Mouse (Mus musculus): ENCODE measurements around the gene Ajap1. TPM values are rescaled to one million over a fixed set of nuclear protein-coding genes. Genes with fewer than 3 reads are reported as not detected.

The Ajap1 gene
- total and polyA plus RNA-seq, 3 experiments: not detected

DNA sequence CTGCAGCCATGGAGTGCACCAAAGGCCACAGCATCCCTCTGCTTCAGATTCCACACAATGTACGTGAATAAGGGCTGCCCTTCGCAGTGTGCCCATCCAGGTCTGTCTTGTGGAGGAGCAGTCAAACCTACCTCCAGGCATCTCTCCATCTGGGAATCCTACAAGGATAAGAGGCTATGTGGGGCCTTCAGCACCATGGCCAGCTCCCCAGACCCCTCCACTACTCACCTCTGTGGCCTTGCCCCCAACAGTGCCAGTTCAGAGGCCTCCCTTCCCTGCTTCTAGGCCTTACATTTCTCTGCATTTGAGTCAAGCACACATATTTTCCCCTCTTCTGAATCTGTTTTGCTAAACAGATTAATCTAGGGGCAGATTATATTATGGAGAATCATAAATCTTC lies 52.6 kb downstream of the Ajap1 start:
- Histone ChIP-seq H3K4me3 (ENCODE audit: control insufficient read depth in 1 of 2, insufficient read depth in 1 of 2, low read depth in 2 of 2, low read length in 2 of 2) (no peak overlapping the region), H3K27ac (ENCODE audit: control insufficient read depth, low read depth, low read length) (no peak overlapping the region), H3K9ac (ENCODE audit: control insufficient read depth, low read depth, low read length, poor library complexity, severe bottlenecking) (no peak overlapping the region), H3K36me3 (ENCODE audit: control insufficient read depth in 1 of 2, insufficient read depth in 2 of 2, low read length in 2 of 2) (no peaks in the 10 kb centered on the region), H3K4me1 (ENCODE audit: control insufficient read depth in 1 of 2, insufficient read depth in 2 of 2, low read length in 2 of 2) (no peaks in the 10 kb centered on the region), H3K9me3 (replicated peaks; ENCODE audit: insufficient read depth, low read length) (no peaks in the 10 kb centered on the region), H3K79me2 (ENCODE audit: control insufficient read depth, insufficient read depth, low read length, poor library complexity) (no peaks in the 10 kb centered on the region), H3K27me3 (ENCODE audit: control insufficient read depth in 1 of 2, insufficient read depth in 2 of 2, low read length in 2 of 2) (no peaks in the 10 kb centered on the region)
- no peak for DNase-seq (ENCODE audit: low read depth, low spot score)
- no peak for TF ChIP-seq USF2 (IDR thresholded peaks at IDR 0.05; ENCODE audit: borderline replicate concordance in 1 of 2, insufficient read depth in 1 of 2, low read depth in 1 of 2, low read length in 2 of 2)
- no peak for TF ChIP-seq CHD2 (IDR thresholded peaks at IDR 0.05; ENCODE audit: low read length)
- TF ChIP-seq NRF1 (IDR thresholded peaks at IDR 0.05; ENCODE audit: insufficient read depth, low read depth, low read length, poor library complexity, severe bottlenecking): no peak
- no peak for TF ChIP-seq NELFE (IDR thresholded peaks at IDR 0.05; ENCODE audit: low read depth, low read length)
- TF ChIP-seq JUND (IDR thresholded peaks at IDR 0.05; ENCODE audit: low read depth, low read length): no peak
- no peak for TF ChIP-seq SMC3 (IDR thresholded peaks at IDR 0.05; ENCODE audit: low read depth, low read length)
- TF ChIP-seq RCOR1 (IDR thresholded peaks at IDR 0.05; ENCODE audit: low read depth, low read length): no peak
- no peak for TF ChIP-seq MEF2A (IDR thresholded peaks at IDR 0.05; ENCODE audit: extremely low read depth, insufficient replicate concordance, low read depth, low read length, poor library complexity, severe bottlenecking)

DNA sequence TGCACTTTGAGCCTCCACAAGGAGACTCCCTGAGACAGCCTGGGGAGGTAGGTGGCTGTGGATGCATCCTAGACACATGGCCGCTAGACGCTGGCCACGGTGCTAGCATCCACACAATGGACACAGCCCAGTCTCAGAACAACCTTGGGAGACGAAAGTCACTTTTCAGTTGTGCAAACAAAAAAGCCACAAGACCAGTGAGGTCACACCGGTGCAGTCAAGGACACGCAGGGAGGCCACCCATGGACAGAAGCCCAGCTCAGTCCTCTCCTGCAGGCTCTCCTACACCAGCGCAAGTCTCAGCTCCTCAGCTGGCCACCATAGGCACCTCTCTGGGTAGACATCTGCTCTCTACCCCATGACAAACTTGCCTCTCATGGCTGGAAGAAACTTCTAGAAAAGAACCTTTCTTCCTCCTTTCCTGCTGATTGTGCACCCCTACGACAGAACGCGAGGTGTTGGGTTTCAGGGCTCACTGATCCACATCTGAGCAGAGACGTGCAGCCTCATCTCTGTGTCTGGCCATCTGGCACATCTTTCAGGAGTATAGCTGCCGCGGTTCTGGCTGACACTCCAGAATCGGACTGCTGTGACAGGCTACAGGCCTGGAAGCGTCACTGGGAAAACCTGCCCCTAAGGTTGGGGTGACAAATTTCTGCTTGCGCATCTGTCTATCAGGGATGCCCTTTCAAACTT lies 56.5 kb downstream of the Ajap1 start:
- no peak overlapping the region for H3K4me3 ChIP-seq (ENCODE audit: control insufficient read depth in 1 of 2, insufficient read depth in 1 of 2, low read depth in 2 of 2, low read length in 2 of 2)
- no peaks in the 10 kb centered on the region for H3K9me3 ChIP-seq (replicated peaks; ENCODE audit: insufficient read depth, low read length)
- no peak for DNase-seq (ENCODE audit: low read depth, low spot score)
- no peak overlapping the region for H3K27ac ChIP-seq (ENCODE audit: control insufficient read depth, low read depth, low read length)
- H3K36me3 ChIP-seq (ENCODE audit: control insufficient read depth in 1 of 2, insufficient read depth in 2 of 2, low read length in 2 of 2): no peaks in the 10 kb centered on the region
- H3K27me3 ChIP-seq (ENCODE audit: control insufficient read depth in 1 of 2, insufficient read depth in 2 of 2, low read length in 2 of 2): no peaks in the 10 kb centered on the region
- no peaks in the 10 kb centered on the region for H3K4me1 ChIP-seq (ENCODE audit: control insufficient read depth in 1 of 2, insufficient read depth in 2 of 2, low read length in 2 of 2)
- no peak for TF ChIP-seq TCF12 (IDR thresholded peaks at IDR 0.05; ENCODE audit: low read depth, low read length)
- no peak for TF ChIP-seq NRF1 (IDR thresholded peaks at IDR 0.05; ENCODE audit: insufficient read depth, low read depth, low read length, poor library complexity, severe bottlenecking)
- no peak for TF ChIP-seq CTCF (IDR thresholded peaks at IDR 0.05 in 2 of 3, conservative IDR thresholded peaks at IDR 0.05 in 1 of 3; ENCODE audit: control insufficient read depth in 1 of 3, insufficient read depth in 1 of 3, low read depth in 2 of 3, low read length in 3 of 3, poor library complexity in 1 of 3, severe bottlenecking in 1 of 3)
- TF ChIP-seq JUND (IDR thresholded peaks at IDR 0.05; ENCODE audit: low read depth, low read length): no peak
- no peak for TF ChIP-seq POLR2AphosphoS2 (IDR thresholded peaks at IDR 0.05; ENCODE audit: low read length)
- TF ChIP-seq RCOR1 (IDR thresholded peaks at IDR 0.05; ENCODE audit: low read depth, low read length): no peak
- no peak for TF ChIP-seq HCFC1 (IDR thresholded peaks at IDR 0.05; ENCODE audit: low read depth, low read length)
- TF ChIP-seq UBTF (IDR thresholded peaks at IDR 0.05; ENCODE audit: borderline replicate concordance, insufficient read depth, low read depth, low read length): no peak
- no peak overlapping the region for H3K9ac ChIP-seq (ENCODE audit: control insufficient read depth, low read depth, low read length, poor library complexity, severe bottlenecking)
- no peaks in the 10 kb centered on the region for H3K79me2 ChIP-seq (ENCODE audit: control insufficient read depth, insufficient read depth, low read length, poor library complexity)
